Mouse (Mus musculus) frontal cortex, postnatal 14 days (tissue): ENCODE results near the gene Tgfbr2.

ENCODE experiments used
- DNase-seq, 2 experiments: peaks; one replicate each; pipeline ENCODE4 v3.0.0; 2022; ENCODE audit warnings: low spot score in 2 of 2

Tgfbr2 gene

DNA sequence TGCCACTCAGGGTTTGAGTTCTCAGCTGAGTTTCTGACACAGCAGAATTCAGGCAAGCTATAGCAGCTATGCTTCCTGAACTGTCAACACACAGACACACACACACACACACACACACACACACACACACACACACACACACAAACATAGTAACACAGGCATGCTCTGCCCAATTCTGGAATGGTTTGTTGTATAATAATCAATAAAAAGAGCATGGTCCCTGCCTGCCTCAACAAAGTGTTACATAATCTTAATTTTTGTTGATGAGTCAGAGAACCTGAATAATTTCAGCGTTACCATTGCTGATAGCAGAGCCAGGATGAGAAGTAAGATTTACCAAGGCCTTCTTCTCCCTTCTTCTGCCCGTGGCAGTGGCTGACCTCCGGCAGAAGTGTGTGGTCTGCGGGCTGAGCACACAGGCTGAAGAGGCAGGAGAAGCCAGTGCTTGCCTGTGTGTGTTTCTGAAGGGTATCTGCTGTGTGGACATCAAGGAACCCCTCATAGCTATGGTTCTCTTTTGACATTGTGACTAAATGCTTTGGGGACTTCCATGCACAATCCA is 18.8 kb upstream of the Tgfbr2 start:
- no peak for DNase-seq

DNA sequence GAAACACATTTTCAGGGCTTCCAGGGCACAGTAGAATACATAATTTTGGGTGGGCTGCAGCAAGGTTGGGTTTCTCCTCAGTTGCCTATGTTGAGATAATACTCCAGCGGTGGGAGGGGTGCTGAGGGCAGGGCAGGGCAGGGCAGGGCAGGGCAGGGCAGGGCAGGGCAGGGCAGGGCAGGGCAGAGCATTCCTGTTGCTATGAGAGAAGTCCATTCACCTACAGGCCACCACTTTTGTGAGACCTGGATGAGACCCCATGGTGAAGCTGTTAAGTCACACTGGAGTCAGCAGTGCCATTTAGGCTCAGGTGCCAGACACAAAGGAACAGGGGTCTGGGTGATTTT is 18.3 kb upstream of the Tgfbr2 start:
- DNase-seq = no peak

DNA sequence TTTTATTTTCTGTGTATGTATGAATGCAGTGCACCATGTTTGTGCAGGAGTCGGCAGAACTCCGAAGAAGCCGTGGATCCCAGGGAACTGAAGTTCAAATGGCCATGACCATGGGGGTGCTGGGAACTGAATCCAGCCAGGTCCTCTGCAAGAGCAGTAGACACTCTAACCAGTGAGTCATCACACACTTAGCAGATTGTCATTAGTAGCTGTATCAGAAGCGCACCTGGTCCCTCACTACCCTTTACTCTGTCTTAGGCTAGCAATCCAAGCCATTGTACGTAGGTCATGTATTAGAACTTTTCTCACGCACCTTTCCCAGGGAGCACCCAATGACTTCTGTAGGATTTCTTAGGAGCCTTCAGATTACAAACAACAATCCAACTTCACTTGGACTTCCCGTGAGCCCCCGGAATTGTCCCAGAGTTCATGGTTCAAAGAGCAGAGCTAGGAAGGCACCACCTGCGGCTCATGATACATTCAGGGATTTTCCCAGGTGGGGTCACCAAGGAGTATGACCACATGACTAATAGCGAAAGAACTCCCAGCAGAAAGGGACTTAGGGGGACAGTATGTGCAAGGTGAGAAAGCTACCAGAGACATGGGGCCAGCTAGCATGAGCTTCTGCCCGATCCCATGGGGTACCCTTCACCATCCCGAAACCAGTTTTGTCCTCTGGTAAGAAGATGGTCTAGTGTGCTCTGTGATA is 17.8 kb upstream of the Tgfbr2 start:
- no peak for DNase-seq

DNA sequence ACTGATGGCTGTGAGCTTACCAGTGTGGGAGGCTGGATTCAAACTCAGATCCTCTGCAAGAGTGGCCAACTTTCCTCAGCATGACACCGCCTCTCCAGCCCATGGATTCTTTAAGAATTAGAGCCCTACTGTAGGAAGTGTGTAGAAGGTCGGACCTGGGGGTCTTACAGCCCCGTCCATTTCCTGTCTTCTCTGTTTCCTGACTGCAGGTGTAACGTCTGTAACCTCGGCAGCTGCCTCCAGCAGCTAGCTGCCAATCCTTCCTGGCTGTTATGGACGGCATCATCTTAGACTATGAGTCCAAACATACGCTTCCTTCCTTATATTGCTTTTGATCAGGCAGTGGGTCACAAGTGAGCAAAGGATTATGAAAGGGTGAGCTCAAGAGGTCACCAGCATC is 17.1 kb upstream of the Tgfbr2 start:
- no peak for DNase-seq

DNA sequence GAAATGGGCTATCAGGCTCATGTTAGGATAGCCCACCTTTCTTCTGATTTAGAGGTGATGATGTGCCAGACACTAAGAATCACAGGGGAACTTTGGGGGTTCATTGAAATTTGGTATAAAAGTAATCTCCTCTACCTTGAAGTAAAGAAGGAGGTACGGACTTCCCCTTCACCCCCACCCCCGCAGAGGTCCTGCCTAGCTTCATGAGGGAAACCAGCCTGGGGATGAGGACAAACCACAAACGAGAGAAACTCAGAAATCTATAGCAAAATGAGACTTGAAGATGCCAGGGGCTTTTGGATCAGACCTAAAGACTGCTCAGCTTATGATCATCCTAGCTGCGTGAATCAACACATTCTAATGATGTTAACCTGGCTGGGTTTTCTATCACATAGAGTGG is 14.7 kb upstream of the Tgfbr2 start:
- DNase-seq = no peak

DNA sequence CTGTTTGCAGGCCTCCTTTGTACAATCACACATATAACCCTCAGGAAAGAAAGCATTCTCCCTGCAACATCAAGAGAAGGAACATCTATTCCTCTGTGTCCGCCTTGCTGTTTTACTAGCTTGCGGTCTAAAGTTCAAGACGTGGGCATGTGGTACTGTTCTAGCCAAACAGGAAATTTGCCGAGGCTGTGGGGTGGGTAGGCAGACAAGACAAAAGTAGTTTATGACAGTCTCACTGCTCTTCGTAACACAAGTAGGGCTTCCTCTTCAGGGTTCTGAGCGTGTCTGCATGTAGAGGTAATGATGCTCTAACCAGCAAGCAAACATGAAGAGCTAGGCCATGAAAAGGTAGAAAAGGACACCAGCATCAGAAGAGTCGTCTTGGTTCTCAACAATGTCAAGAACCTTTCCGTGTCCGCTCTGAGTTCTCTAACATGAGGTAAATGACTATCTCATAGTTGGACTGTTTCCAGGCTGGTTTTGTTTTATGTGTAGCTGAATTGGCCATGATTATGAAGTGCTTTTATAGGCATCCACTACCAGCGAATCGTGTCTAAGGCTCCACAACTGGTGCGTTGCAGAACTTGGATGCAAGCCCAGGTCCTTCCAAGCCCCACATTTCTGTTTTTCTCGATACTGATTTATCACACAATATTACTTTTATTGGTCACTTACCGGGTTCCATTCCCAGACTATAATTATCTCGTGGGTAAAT is 13.9 kb upstream of the Tgfbr2 start:
- no peak for DNase-seq

DNA sequence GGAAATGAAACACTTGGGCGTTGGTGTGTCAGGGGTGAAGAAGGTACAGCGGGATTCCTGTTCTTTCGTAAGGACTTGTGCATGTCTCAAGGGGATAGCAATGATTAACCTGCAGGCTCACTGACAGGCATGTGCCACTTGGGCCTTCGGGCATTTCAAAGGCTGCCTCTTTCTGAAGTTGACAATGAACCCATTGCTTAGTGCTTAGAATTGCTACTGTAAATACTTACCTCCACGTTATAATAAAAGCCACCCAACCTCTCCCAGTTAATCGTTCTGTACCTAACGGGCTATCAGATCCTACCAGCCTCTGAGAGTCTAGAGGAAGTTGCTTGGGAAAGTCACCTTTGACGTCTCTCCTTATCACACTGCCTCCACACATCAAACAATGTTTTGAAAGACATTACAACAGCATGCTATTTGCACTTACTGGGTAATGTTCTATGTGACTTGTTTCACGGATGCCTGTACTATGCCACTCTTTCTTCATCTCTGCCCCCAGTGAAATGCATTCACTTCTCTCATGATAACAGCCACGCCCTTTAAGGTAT is 12.1 kb upstream of the Tgfbr2 start:
- no peak for DNase-seq

DNA sequence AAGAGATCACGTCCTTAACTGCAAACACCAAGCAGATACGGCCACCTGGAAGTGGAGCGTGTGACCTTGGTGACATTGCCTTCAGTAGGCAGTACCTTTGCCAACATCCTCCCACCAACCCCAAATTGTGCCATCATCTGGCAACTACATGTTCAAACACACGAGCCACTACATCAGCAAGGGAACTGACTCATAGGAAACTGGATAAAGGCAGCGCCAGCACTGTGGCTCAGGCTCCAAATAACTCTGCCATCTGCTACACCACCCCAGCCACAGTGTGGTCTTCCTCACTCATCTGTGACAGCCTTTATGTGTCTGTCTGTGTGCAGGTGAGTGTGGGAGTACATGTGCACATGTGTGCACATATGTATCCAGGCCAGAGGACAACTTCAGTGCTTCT is 9.7 kb upstream of the Tgfbr2 start:
- no peak for DNase-seq

DNA sequence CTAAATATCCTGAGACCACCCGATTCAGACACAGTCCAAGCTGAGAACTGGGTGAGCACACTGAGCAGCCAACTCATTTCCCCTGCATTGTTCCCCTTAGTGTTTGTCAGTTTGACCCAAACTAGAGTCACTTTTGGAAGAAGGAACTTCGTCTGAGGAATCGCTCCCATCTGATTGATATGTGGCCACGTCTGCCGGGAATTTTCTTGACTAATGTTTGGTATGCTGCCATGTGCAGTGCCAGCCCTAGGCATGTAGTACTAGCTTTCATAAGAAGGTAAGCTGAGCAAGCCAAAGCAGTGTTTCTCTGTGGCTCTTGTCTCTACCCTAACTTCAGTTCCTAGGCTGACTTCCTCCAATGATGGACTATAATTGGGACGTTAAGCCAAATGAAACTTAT is 7.9 kb upstream of the Tgfbr2 start:
- DNase-seq = no peak

DNA sequence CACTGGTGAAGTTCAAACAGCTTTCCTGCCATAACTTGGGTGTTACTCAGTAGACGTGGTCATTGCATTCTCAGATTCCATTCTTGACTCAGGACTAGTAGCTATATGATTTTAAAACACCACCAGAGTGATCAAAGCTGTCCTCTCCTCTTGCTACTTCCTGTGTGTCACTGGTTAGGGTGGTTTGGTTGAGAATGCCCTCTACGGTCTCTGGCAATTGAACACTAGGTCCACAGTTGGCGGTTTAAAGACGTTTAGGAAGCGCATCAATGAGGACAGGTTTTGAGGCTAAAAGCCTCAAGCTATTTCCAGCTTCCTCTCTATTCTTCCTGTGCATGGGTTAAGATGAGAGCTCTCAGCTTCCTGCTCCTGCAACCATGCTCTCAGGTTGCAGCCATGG is 6.4 kb upstream of the Tgfbr2 start:
- DNase-seq = no peak

DNA sequence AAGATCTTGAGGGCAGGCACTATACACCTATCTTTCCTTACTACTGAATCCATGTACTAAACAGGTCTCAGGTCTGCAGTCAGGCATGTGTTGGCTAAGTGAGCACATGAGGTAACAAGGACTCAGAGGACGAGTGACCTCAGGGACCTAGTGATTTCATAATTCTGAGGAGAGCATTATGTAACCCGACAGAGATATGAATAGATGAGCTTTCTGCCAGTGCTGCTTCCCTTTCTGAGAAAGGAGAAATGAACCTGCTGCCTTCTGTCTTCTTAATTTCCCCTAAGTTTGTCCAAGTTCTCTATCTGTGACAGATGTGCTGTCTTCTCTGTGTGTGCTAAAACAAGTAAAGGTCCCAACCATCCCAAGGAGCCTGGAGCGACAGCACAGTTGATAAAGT is 3.0 kb upstream of the Tgfbr2 start:
- DNase-seq = no peak

DNA sequence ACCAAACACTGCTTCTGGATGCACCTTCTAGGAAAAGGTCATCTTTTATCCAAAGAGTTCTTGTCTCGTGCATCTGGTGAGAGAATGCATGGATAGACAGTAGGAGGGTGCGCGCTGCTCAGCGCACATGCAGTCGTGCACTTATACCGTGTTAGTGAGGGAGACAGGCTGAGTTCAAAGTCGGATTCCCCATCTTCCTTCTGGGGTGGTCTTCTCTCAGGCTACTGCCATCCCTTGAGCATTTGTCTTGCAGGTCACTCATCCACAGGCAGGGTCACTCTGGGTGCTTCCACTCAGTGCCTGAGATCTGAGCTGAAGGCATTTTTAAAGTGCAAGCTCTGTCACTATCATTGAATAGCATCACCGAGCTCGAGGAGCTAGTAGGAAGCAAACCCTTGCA is 1.9 kb upstream of the Tgfbr2 start:
- DNase-seq = no peak

DNA sequence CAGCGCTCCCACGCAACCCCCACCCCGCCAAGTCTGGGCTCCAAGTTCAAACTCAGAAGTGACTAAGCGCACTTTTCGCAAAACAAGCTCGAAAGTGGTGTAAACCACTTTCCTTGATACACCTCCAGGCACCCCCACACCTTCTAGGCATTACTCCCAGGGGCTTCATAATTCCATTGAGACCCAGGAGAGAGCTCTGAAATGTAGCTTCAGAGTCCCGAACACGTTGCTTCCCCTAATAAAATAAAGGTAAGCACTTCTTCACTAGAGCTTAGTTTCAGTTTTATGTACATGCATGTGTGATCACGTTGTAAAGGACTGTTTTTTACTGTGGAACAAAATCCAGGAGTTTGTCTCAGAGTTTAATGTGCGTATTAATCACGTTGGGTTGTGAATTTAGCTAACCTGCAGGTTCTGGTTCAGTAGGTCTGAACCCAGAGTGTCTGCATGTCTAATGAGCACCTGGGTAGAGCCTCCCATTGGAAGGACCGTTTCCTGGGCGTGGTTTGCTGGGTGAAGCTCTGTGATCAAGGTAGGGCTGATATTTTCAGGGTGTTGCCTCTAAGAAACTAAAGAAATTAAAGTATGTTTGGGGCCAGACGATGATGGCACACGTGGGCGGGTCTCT is 442 bp upstream of the Tgfbr2 start:
- no peak for DNase-seq

DNA sequence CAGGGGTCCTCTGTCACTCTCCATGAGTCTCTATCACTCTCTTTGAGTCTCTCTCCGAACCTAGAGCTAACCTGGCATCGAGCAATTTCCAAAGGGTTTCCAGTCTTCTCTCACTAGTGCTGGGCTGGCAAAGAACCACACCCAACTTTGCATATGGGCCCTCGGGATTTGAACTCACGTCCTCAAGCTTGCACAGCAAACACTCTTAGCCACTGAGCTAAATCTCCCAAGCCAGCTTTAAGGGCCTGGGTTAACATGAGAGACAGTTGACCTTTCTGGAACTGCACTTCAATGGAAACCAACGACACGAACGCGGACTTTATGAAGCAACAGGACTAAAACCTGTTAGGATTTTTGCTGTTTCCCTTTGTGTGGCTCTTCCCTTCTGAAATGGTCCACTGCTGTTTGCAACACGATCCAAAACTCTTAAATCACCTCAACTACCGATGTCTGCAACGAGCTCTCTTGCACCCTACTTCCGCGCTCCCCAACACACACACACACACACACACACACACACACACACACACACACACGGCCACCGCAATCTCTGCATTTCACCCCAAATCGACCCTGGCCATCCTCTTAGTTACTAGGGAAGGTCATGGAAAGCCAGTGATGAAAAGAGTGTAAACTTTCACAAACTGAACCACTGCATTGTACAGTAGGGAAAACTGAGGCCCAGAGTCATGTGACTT is 1.5 kb downstream of the Tgfbr2 start:
- DNase-seq = no peak

DNA sequence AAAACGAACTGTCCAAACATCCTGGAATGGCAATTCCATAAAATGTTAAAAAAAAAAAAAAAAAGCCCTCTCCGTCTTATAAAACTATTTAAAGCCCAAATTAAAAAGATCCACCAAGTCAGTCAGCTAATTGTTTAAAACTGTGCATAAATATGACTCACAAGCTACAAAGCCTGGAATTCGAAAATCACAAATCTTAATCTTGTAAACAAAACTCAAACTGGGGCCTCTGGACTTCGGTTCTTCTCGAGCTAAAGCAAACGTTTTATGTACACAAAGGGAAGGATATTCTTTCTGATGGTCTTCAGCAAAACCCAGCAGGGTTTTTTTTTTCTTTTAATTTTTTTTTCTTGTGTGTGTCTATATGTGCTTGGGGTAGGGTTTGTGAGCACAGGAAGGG is 2.1 kb downstream of the Tgfbr2 start:
- DNase-seq = no peak

DNA sequence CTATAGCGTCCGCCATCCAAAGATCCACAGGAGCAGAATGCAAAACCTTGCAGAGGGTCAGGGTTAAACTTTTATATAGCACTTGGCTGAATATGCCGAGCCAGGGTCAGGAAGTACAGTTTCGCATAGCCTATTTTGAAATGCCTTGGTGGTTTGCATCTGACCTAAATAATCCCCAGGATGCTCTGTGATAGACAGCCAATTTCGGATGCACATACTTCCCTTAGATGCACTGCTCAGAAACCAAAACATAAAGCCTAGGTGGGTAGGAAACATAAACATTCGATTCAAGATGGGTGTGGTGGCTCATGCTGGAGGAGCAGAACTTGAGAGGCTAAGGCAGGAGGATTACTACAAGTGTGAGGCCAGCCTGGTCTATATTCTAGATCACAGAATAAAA is 6.1 kb downstream of the Tgfbr2 start:
- no peak for DNase-seq

DNA sequence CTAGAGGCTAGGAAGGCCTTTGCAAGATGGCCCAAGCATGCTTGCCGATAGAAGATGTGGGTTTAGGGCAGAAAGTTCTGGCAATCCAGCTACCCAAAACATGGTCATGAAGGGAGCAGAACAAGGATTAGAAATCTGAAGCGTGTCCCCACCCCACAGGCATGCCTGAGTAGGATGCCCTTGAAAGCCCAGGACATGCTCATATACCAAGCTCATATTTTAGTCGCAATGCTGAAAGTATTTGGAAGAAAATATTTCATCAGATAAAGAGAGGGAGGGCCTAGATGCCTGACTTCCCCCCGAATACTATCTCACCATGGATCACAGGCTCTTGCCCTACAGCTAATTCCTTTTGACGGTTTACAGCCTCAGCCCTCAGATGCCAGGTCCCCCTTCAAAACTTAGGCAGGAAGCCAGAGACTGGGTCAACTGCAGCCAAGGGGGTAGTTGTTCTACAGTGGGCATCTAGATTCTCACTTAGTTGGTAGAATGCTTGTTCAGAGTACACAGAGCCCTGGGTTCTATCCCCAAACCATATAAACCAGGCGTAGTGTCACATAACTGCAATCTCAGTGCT is 7.8 kb downstream of the Tgfbr2 start:
- DNase-seq = no peak

DNA sequence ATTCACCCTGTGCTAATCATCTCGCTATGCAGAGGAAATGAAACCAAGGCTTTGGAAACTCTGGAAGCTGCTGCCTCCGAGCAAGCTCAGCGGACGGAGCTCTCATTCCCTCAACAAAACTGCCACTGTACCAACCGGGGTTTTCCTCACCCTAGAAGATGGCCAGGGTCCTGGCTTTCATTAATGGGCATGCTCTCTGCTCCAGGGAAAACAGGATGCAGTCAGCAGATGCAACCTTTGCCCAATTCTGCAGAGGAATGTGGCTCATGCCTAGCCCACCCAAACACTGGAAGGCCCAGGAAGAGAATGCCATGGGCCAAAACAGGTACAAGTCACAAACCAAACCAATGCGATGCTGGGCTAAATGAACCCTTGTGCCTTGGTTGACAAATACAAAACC is 8.8 kb downstream of the Tgfbr2 start:
- DNase-seq = no peak

DNA sequence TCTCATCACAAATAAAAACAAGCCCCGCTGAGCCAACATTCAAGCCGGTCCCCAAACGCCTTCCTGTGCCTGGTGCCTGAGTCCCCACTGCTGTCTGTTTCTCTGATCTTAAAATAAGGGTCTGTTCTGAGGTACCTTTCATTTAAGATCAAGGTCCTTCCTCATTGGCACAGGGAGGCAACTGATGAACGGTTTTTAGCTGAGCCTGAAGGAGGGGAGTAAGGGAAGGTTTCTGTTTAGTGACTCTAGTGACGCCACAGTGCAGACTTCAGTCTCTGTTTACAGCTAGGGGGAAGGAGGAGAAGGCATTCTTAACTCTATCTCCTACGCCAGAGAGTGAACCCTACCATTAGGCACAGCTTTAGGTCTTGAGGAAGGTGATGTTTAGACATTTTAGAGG is 11.3 kb downstream of the Tgfbr2 start:
- no peak for DNase-seq

DNA sequence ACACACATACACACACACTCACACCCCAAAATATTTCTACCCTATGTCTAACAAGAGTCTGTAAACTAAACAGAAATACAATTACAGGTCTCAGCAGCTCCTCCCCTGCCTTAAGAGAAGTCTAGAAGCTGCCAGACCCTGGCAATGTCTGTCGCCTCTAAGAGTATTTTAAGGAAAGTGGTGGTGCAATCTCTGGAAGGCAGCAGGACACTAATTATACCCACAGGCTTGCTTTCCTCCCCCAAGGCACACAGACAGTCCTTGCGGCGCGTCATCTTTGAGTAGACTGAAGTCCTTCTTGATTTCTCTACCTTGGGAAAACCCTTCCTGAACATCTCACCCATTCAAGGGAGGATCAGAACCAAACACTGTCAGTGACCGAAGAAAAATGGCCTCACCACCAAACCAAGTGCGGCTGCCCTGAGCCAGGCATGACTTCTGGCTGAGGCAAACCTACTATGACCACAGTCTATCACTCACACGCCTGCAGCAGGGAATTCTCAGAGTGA is 12.2 kb downstream of the Tgfbr2 start:
- DNase-seq = no peak

DNA sequence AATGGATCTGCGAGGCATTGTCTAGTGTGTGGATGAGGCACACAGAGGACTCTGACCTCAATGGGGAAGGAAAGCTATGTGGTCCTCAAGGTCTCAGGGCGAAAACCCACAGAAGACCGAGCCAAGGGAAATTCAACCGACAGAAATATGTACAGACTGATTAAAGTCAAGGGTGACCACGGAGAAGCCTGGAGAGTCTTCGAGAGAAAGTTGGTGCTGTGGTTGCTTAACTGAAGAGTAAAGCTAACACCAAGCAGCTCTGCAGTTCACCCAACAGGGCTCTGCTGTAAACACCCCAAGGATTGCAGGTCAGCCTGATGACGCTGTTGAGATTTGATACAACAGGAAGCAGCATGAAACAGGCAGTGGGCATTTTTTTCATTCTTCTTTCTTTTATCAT is 14.3 kb downstream of the Tgfbr2 start:
- no peak for DNase-seq

DNA sequence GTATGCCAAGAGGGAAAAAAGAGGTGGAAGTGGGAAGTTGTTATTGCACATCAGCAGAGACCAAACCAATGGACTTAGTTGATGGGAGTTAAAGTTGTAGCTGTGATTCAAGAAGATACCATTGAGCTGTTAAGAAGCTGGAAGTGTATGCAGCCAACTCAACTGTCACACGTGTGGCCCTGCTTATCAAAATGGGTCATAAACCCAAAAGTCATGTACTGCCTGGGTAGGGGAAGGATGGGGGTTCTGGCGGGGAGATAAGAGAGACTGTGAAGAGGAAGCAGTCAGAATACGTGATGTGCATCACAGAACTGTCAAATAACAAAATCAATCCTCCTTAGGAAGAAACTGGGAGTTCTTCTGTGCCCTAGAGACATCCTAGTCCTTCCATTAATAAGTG is 15.1 kb downstream of the Tgfbr2 start:
- DNase-seq = no peak
